Comparison of ENCODE assay signal across 8 mouse cellular contexts in genomic region chr3:148986296-148986893, GRCm38 (mm10). TPM values are rescaled to one million over a fixed set of nuclear protein-coding genes. Genes with fewer than 3 reads are reported as not detected.
DNase-seq lines count a peak whose midpoint lies in the region; ATAC-seq and TF ChIP-seq lines count a peak whose summit lies in the region.

No protein-coding gene starts in this region.

- H3K4me3 ChIP-seq in E14TG2a.4 (replicated peaks; ENCODE audit: low read length) (peak overlapping the region; percentile 68), ES-E14 (ENCODE audit: insufficient read depth in 1 of 2, low read depth in 1 of 2, low read length in 2 of 2, poor library complexity in 1 of 2, severe bottlenecking in 1 of 2) (peak overlapping the region; percentile 33 to 37; a peak in 3 of 4 replicates)
- H3K4me3 ChIP-seq in heart, embryonic 15.5 days, result peak overlapping the region; percentile 94
- H3K4me3 ChIP-seq in liver, embryonic 13.5 days (replicated peaks), result peak overlapping the region; percentile 67
- H3K4me3 ChIP-seq in thymus, adult 2 months (ENCODE audit: control insufficient read depth, insufficient read depth, low read length), result no peak overlapping the region

- H3K27ac ChIP-seq in ES-E14 (ENCODE audit: insufficient read depth, low read depth, low read length, poor library complexity, severe bottlenecking), result no peak overlapping the region
- H3K27ac ChIP-seq in heart, embryonic 15.5 days, result peak overlapping the region; percentile 100; the same call in 1 of the 2 replicates
- H3K27ac ChIP-seq in liver, embryonic 13.5 days, result no peak overlapping the region
- no peak overlapping the region for H3K27ac ChIP-seq in thymus, adult 2 months (ENCODE audit: control insufficient read depth, insufficient read depth, low read length)

- H3K4me1 ChIP-seq in E14TG2a.4 (replicated peaks; ENCODE audit: low read depth, low read length) (peaks cover 23% of the 10 kb centered on the region), ES-E14 (ENCODE audit: control insufficient read depth in 2 of 2, insufficient read depth in 2 of 2, low read length in 2 of 2, poor library complexity in 1 of 2) (peaks cover 0 to 2% of the 10 kb centered on the region in 2 experiments; a peak in 2 of 4 replicates)
- peaks cover 42% of the 10 kb centered on the region for H3K4me1 ChIP-seq in heart, embryonic 15.5 days (replicated peaks)
- H3K4me1 ChIP-seq in liver, embryonic 13.5 days (replicated peaks), result peaks cover 25% of the 10 kb centered on the region
- H3K4me1 ChIP-seq in thymus, adult 2 months (replicated peaks; ENCODE audit: control insufficient read depth, insufficient read depth, low read length), result peaks cover 15% of the 10 kb centered on the region; the same call in 1 of the 2 replicates

- 20% methylated on average over 17 of the region's 17 CpGs for WGBS in heart, embryonic 15.5 days
- 10% methylated on average over 17 of the region's 17 CpGs for WGBS in liver, embryonic 13.5 days (ENCODE audit: insufficient replicate concordance)
- WGBS in thymus, adult 2 months, result 55% methylated on average over 17 of the region's 17 CpGs

- in situ Hi-C loops in ES-E14 (cut with MboI; ENCODE audit: low sequenced_read_pairs in 2 of 2, unreplicated experiment in 2 of 2), result no loop called here

- no peak for ATAC-seq in heart, embryonic 15.5 days (replicated peaks; ENCODE audit: insufficient number of reproducible peaks, insufficient read depth, low FRiP score, low read depth)
- ATAC-seq in liver, embryonic 13.5 days (ENCODE audit: low read depth), result no peak

- H3K27me3 ChIP-seq in E14TG2a.4 (ENCODE audit: insufficient read depth, low read length), result peaks cover 32% of the 10 kb centered on the region
- H3K27me3 ChIP-seq in heart, embryonic 15.5 days, result no peaks in the 10 kb centered on the region
- H3K27me3 ChIP-seq in liver, embryonic 13.5 days, result peaks cover 55% of the 10 kb centered on the region
- H3K27me3 ChIP-seq in thymus, adult 2 months (ENCODE audit: control insufficient read depth, insufficient read depth, low read length), result peaks cover 21% of the 10 kb centered on the region

- no peak for TF ChIP-seq CTCF in E14TG2a.4 (conservative IDR thresholded peaks at IDR 0.05; ENCODE audit: low read length)
- no peak for TF ChIP-seq CTCF in thymus, adult 2 months (IDR thresholded peaks at IDR 0.05; ENCODE audit: borderline replicate concordance, control insufficient read depth, extremely low read depth, insufficient read depth, low read length, poor library complexity)

- DNase-seq in ES-E14 (ENCODE audit: low read depth, low spot score), result peak; percentile 42
- no peak for DNase-seq in liver, embryonic 13.5 days
- DNase-seq in spleen, adult 18-20 months, result no peak
- DNase-seq in thymus, adult 2 months, result no peak
- DNase-seq in thymus, postnatal 10 days (ENCODE audit: low spot score in 2 of 2), result no peak
- DNase-seq in thymus, postnatal 14 days, result no peak

- H3K4me2 ChIP-seq in heart, embryonic 15.5 days, result peak overlapping the region; percentile 90
- peak overlapping the region; percentile 81 for H3K4me2 ChIP-seq in liver, embryonic 13.5 days

- no peaks in the 10 kb centered on the region for H3K36me3 ChIP-seq in E14TG2a.4 (ENCODE audit: insufficient read depth, low read length)
- no peaks in the 10 kb centered on the region; the same call in 1 of the 2 replicates for H3K36me3 ChIP-seq in ES-E14 (ENCODE audit: control insufficient read depth, insufficient read depth, low read length, poor library complexity, severe bottlenecking)
- H3K36me3 ChIP-seq in heart, embryonic 15.5 days, result no peaks in the 10 kb centered on the region
- no peaks in the 10 kb centered on the region for H3K36me3 ChIP-seq in liver, embryonic 13.5 days
- no peaks in the 10 kb centered on the region for H3K36me3 ChIP-seq in thymus, adult 2 months (ENCODE audit: control insufficient read depth, insufficient read depth, low read length)

- H3K9ac ChIP-seq in ES-E14 (ENCODE audit: insufficient read depth, low read depth, low read length, poor library complexity, severe bottlenecking), result no peak overlapping the region
- H3K9ac ChIP-seq in heart, embryonic 15.5 days, result peak overlapping the region; percentile 92
- H3K9ac ChIP-seq in liver, embryonic 13.5 days, result peak overlapping the region; percentile 70; the same call in 1 of the 2 replicates

- no peak for TF ChIP-seq POLR2A in thymus, adult 2 months (IDR thresholded peaks at IDR 0.05; ENCODE audit: control insufficient read depth, extremely low read depth, insufficient read depth, low read length, poor library complexity)

- H3K9me3 ChIP-seq in E14TG2a.4 (ENCODE audit: low read length), result no peaks in the 10 kb centered on the region
- H3K9me3 ChIP-seq in ES-E14 (ENCODE audit: control insufficient read depth, insufficient read depth, low read depth, low read length), result no peaks in the 10 kb centered on the region
- no peaks in the 10 kb centered on the region for H3K9me3 ChIP-seq in heart, embryonic 15.5 days (replicated peaks)
- H3K9me3 ChIP-seq in liver, embryonic 13.5 days (replicated peaks), result no peaks in the 10 kb centered on the region

TF ChIP-seq in ES-E14, 5 proteins besides CTCF, POLR2A, EP300 and RAD21:
- no peak for TF ChIP-seq MAFK (IDR thresholded peaks at IDR 0.05; ENCODE audit: insufficient read depth, low read depth, low read length)
- TF ChIP-seq CHD2 (IDR thresholded peaks at IDR 0.05; ENCODE audit: low read depth, low read length), result no peak
- no peak for TF ChIP-seq ZNF384 (IDR thresholded peaks at IDR 0.05; ENCODE audit: low read depth, low read length)
- no peak for TF ChIP-seq HCFC1 (IDR thresholded peaks at IDR 0.05; ENCODE audit: borderline replicate concordance, insufficient read depth, low read length)
- TF ChIP-seq ZC3H11A (IDR thresholded peaks at IDR 0.05; ENCODE audit: borderline replicate concordance, low read depth, low read length), result no peak

RNA-seq across cellular contexts. Expression of gene Adgrl2, which starts 4.0 kb away (rescaled TPM):
- 29.9 and 36.6 TPM in 2 replicates for total RNA-seq in ES-E14 (2012; rRNA removed)
- 33.3 and 39.8 TPM in 2 replicates for polyA plus RNA-seq in heart, embryonic 15.5 days (2015; fragmentation: Nextera tagmentation; extraction: Ambion mirVana)
- 4.3 and 4.6 TPM in 2 replicates for polyA plus RNA-seq in liver, embryonic 13.5 days (2015; fragmentation: Nextera tagmentation; extraction: Ambion mirVana)
- 7.6 and 9.7 TPM in 2 replicates for polyA plus RNA-seq in thymus, adult 2 months (2012; rRNA removed)
